Mouse (Mus musculus) olfactory bulb, adult 2 months (tissue): ENCODE data around the gene Mmaa.

Source experiments
- CTCF ChIP-seq: fragments of 200-500 bp; IDR thresholded peaks from 2 replicates; pipeline ENCODE4 v1.5.1; 2012; ENCODE audit warnings: low read depth, mild to moderate bottlenecking, low read length, moderate library complexity; ENCODE audit not compliant: insufficient read depth
- POLR2A ChIP-seq: fragments of 200-500 bp; IDR thresholded peaks from 2 replicates; pipeline ENCODE4 v1.6.1; 2012; ENCODE audit warnings: mild to moderate bottlenecking, low read depth, low read length, moderate library complexity; ENCODE audit not compliant: insufficient read depth

DNA sequence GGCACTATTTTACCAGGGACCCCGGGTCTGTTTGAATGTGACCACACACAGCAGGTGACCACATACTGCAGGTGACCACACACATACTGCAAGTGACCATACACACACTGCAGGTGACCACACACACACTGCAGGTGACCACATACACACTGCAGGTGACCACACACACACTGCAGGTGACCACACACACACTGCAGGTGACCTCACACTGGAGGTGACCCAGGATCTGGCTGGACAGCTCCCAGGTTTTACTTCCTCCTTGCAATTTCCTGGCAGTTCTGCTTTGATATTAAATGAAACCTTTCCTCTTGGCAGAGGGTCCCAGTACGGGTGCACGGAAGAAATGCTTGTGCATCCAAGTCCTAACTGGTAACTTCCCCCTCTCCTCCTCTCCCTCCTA, 29.3 kb upstream of the Mmaa start:
- TF ChIP-seq CTCF (no peak), POLR2A (no peak)
